Mouse (Mus musculus) frontal cortex, postnatal 10 days (tissue): Measurements from ENCODE around the gene Zscan4-ps3.
"Not testable (repeated sequence)": the region's sequence is repeated elsewhere in the genome, so short reads cannot be mapped to it uniquely, and the experiment has no call there.

Experiments
- DNase-seq, 2 experiments: peaks; one replicate each; pipeline ENCODE4 v3.0.0; 2022; ENCODE audit warnings: low spot score in 2 of 2, mixed read lengths in 1 of 2

Zscan4-ps3 gene

GRCm38 (mm10) chr7:11609008-11609407, at the start of gene Zscan4-ps3:
Zscan4-ps3 (plus strand) TSS chr7:11609308.
- not testable (repeated sequence) for DNase-seq

DNA sequence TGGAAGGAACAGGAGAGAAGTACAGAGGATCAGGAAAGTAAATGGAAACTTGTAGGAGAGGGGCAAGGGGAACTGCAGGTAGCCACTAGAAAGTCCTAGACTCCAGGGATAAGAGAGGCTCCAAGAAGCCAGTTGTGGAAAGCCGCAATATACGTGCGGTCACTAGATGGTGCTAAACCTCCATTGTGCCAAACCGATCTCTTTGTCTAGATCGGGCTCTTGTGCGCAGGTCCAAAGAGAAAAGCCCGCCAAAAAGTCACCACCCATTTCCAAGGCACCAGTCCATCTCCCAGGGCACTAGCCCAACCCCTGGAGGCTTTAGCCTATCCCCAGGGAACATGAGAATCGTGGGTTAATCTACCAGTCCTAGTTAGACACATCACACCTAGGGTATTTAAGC, 8.0 kb downstream of the Zscan4-ps3 start:
- not testable (repeated sequence) for DNase-seq
